Mouse (Mus musculus): ENCODE results near the gene Cmtm7.
A peak's percentile ranks its signal among the peaks of the same experiment; 100 is the strongest.
"Not testable (repeated sequence)": the region's sequence is repeated elsewhere in the genome, so short reads cannot be mapped to it uniquely, and the experiment has no call there.

The Cmtm7 gene

DNA sequence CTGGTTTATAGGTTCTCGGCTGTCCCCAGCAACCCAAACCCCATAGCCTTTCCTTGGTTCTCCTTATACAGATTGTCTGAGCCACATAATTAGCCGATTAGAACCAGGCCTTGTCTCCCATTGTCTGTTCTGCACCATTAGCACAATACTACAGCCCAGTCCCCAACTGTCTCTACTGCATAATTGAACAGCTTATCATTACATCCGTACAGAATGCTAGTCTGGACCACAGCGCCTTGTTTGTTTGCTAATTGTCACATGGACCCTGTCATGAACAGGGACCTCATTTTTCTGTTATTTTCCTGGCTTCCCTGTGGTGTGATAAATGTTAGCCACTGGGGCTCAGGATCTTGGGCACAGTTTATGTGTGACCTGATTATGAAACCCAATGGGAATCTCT lies 21.8 kb downstream of the Cmtm7 start:
- DNase-seq, result no peak

DNA sequence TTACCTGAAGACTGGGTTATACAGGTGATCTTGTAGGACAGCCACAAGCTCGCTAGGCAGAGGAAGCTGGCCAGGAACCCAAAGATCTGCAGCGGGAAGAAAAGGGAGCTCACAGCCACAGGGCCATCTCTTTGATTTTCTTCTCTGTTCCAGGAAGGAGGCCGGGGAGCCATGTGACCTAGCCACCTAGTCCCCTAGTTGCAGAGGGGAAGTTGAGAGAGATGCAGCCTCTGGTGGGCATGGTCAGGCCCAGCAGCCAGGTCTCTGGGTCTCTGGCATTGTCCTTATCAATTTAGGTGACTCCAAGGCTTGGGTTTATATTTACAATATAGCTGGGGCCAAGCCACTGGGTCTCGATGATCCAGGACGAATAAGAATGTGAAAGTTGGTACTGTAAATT lies 22.9 kb downstream of the Cmtm7 start:
- DNase-seq, result no peak

DNA sequence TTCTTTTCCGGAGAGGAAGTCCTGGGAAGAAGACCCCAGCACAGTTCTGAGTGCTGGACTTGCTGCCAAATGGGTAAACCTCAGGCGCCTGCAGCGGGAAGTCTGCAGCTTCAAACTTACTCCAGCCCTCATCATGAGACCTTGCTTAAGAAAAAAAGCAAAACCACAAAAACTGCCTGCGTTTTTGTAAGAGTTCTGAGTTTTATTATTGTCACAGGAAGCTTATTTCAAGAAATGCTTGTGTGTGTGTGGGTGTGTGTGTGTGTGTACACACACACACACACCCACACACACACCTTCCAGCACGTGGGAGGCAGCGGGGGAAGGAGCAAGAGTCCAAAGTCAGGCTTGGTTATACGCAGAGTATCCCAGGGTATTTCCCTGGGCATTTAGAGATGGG lies 23.4 kb downstream of the Cmtm7 start:
- DNase-seq, result no peak

DNA sequence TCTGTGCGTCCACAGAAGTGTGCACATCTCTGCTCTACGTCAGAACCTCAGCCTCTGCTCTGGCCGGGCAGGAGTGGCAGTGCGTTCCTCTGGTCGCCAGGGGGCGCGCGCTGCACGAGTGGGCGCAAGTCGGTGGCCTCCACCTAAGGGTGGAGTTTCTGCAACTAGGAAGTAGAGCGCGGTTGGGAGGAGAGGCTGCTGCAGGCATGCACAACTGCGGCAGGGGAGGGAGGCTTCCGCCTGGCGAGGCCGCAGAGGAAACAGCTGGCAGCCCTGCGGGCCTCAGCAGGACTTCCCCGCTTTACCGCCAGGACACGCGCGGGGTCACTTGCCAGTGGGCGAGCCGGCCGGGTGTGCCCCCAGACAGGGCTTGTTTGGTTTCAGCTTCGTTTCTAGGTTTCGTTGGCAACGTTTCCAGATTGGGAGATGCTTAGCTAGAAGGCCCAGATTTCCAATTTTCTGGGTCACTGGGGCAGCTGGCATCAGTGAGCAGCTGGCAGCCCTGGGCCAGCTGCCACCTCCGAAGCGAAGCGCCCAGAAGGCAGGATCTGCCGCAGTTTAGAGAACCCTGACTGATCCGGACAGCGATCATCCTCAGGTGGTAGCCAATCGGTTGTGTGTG lies 28.7 kb downstream of the Cmtm7 start:
- peak; percentile 92 for DNase-seq

DNA sequence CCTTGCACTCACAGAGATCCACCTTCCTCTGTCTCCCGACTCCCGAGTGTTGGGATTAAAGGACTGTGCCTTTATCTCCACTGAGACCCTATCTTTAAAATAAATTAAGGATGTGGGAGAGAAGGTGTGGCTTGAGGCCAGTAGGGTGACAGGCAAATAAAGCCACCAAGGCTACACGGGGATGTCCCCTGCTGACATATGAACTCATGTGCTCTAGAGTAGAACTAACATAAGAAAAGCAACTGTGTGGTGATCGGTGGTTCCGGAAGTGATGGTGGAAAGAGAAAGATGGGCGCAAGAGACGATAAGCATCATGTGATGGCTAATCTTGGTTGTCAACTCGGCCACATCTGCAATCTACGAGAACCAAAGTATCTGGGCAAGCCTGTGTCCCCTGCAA lies 29.3 kb downstream of the Cmtm7 start:
- DNase-seq, result no peak

DNA sequence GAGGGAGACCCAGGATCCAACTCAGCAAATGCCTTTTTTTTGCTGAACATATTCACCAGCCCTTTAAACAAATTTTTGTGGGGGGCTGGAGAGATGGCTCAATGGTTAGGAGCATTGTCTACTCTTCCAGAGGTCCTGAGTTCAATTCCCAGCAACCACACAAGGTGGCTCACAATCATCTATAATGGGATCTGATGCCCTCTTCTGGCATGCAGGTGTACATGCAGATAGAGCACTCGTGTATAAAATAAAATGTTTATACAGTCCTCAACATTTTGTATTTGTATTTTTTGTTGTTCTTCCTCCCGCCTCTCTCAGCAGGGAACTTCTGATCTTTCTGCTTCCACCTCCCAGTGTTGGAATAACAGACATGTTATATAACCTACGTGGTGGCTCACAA lies 30.1 kb downstream of the Cmtm7 start:
- no peak for DNase-seq

DNA sequence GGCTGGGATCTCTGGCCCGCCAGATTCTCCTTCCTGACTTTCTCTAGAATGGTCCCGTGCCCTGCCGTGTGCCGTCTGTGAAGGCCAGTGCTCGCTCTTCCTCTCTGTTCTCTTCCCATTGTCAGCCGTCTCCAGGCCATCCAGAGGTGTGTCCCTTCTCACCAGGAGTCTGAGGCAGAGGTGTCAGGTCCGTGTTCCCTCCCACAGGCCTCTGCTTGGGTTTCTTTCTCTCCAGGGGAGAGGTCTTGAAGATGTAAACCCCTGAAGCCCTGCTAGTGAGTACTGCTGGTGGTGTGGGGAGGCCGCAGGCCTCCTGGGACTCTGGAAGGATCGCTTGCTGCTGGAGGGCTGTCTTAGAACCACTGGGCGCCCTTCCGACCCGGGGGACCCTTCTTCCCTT lies 34.2 kb downstream of the Cmtm7 start:
- DNase-seq, result no peak

DNA sequence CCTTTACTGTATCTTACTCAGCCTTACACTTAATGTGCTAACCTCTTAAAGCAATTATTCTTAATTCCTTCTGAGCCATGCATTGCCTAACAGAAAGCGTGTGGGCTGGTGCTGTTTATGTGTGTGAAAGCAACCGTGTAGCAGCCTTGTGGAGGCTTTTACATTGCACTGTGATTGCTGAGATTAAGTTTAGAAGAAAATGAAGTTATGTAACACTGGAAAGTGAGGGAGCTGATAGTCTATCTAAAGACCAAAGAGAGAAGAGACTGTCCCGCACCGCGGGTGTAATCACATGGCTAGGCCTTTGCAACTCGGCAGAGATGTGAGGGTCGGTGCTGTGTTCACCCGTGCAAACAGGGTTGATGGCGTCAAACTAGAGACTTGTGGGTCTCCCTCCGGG lies 34.6 kb downstream of the Cmtm7 start:
- no peak for DNase-seq

DNA sequence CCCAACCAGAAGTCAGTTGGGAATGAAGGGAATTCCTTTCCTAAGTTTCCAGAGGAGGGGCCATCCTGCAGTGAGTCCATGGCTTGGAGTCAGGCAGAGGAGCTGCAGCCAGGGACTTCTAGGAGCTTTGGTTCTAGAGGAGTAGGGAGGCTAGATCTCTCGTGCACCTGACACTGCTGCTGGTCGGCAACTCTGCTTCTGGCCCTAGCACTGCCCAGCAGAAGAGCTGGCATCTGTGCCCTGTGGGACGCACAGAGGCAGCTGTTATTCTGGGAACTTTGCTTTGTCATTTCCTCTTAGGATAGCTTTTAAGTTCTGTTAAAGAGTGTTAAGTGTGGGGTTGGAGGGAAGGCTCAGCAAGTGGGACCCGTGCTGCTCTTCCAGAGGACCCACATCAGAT lies 36.0 kb downstream of the Cmtm7 start:
- no peak for DNase-seq

DNA sequence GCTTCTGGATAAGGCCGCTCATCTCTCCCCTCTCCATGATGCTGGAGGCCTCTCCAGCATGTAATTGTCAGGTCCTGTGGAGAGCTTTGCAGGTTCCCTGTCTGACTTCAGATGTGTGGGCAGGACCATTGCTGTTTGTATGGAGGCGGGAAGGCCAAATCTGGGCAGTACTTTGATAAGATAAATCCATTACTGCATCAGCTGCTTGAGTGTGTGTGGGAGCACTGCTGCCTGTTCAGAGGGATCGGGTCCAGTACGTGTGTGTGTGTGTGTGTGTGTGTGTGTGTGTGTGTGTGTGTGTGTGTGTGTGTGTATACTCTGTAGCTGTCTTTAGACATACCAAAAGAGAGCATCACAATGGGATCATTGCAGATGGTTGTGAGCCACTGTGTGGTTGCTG lies 36.5 kb downstream of the Cmtm7 start:
- DNase-seq, result no peak

DNA sequence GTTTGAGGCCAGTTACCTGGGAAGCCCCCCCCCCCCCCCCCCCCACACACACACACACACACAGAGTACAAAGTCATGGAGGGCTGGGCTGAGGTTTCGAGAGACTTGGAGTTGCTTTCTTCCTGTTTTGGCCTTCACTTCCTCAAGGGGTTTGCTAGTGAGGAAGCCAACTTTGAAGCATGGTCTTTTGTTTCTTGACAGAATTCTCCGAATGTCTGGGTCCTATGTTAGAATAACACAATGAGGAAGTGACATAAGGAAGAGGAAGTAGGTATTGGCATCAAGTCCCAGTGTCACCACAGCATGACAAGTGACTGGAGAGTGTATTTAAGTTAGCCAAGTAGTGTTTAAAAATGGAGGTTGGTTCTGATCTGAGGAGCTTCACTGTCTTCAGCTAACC lies 38.9 kb downstream of the Cmtm7 start:
- DNase-seq, result no peak

DNA sequence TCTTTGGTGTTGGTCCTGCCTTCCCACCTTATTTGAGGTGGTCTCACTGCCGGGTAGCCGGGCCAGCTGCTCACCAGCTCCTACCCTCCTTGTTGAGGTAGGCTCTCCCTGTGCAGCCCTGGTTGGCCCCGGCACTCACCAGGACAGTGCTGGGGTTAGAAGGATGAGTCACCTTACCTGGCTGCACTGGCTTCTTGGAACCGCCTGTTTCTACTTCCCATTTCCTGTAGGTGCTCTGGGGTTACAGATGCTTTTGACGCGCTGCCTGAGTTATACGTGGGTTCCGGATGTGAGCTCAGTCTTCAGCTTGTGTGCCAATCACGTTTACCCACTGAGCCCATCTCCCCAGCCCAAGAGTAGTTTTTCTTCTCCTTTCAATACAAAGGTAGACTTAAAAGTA lies 41.3 kb downstream of the Cmtm7 start:
- no peak for DNase-seq

DNA sequence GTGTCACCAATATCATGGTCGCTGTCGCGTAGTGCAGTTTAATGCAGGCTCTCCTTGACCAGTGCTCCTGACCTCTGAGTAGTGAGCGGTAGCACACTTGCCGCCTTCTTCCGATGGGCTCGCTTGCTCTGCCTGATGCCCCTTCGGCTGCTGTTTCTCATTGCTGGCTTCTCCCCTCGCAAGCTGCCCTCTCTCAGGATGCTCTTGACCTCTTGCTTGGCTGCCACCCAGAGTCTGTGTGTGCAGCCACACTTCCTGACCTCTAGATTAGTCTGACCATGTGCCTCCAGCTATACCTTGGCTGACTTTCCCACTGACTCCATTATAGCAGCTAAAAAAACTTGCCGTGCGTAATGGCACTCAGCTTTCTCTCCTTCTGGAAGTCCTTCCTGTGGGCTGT lies 45.2 kb downstream of the Cmtm7 start:
- DNase-seq, result no peak

DNA sequence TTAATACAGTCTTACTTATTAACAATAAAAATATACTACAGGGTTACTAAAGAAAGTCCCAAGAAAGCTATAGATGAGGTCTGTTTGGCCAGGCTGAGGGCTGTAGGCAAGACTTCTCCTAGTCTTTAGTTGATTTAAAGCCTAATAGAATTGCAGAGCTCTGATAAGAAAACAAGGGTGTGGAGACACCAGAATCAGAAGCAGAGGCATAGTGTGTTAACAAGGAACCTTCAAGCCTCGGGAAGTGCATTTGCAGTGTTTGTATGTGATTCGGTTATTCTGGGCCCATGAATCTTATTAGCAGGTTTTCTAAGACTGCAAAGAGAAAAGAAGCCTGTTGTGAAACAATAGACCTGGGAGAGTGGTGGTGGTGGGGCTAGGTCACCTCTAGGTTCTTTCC lies 48.4 kb downstream of the Cmtm7 start:
- DNase-seq, result no peak

DNA sequence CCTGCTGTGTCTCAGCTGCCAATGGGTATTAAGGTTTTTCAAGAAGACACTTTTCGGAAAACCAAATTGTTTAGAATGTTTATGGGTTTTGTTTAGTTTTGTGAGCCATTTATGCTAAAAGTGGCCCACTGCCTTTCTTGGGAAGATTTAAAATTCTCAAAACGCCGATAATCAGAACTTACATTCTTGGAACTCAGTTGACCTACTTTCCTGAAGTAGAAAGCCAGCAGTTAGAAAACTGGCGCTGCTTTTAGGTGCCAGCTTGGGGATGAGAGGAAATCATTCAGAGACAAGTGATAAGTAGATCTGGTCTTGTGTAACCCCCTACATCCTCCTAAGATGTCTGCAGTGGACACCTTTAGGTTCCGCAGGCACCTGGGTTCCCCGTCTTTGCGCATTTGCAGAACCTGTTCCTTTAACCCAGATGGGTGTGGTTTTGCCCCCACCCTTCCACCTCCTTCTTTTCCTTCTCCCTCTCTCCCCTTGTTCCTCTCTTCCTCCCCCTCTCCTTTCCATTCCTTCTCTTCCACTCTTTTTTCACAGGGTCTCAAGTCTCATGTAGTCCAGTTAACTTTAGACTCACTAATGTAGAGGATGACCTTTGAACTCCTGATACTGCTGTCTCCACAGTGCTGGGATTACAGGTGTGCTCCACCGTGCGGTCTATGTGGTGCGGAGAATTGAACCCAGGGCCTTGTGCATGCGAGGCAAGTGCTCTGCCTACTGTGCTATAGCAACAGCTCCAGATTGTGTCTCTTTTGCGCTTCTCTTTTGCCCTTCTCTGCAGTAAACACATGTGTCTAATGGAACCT lies 49.6 kb downstream of the Cmtm7 start:
- DNase-seq, result peak; percentile 35

DNA sequence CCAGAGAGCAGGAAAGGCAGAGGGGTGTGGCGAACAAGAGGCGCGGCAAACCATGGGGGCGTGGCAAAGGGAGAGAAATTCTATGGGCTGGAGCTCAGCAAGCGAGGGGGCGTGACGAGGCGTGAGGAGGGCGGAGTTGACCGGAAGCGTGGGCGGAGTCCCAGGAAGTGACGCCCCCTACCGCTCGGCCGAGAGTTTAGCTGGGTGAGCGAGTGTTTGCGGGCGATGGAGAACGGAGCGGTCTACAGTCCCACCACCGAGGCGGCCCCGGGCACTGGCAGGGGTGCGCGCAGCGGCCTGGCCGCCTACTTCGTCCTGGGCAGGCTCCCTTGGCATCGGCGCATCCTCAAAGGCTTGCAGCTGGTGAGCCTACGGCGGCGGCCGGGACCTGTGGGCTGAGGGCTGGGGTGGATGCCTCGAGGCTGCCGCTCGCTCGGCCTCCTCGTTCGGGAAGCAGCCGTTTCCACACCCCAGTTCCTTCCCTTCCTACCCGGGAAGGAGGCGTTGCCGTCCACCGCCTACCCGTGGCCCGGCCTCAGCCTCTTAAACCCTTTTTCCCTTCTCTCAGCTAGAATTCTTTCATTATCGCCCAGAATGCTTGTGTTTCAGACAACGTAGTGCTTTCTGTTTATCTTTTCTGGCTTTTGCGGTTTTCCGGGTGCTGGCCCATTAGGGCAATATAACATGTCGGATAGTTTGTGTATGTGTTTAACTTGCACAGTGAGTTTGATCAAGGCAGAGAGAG lies 50.5 kb downstream of the Cmtm7 start, which contains the start of gene Cmtm6:
Cmtm6 (plus strand) TSS at position 106 of the 745 bp plus-strand sequence.
- peak; percentile 98 for DNase-seq

DNA sequence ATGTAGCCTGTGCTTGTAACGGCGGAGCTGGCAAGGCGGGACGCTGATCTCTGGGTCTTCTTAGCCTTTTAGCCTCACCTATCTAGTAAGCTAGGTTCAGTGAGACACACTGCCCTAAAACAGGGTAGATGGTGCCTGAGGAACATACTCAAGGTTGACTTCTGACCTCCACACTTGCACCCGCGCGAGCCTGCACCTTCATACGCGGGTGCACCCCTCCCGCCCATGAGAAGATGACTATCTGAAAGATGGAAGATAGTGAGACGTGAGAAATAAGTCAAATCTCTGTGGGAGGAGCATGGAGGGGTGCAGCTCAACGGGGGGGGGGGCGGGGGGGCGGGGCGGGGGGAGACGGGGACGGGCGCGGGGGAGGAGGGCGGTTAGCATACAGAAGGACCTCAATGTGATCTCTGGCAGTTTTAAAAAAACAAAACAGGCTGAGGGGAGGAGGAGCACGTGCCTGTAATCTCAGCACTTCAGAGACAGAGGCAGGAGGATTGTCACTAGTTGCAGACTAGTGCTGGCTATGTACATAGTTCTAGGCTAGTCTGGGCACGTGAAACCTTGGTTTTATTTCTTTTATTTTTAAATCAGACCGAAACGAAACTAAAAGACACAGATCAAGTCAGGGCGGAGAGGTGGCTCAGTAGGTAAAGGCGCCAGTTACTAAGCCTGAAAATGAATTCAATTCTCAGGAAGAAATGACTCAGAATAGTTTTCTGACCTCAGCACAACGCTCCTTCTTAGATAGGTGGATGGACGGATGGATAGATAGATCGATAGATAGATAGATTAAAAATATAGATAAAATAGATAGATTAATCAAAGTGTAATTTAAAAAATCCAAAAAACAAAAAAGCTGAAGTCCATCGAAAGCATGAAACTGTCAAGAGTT lies 51.5 kb downstream of the Cmtm7 start:
- no peak for DNase-seq

DNA sequence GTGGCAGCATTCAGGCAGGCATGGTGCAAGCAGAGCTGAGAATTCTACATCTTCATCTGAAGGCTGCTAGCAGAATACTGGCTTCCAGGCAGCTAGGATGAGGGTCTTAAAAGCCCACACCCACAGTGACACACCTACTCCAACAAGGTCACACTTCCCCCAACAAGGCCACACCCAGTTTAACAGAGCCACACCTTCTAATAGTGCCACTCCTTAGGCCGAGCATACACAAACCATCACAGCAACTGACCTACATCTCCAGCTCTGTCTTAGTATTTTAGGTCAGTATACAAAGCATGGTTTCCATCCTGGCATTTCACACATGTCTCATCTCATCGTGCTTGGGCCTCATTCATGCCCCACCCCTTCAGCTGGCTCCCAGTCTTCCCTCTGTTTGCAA lies 53.2 kb downstream of the Cmtm7 start:
- DNase-seq, result not testable (repeated sequence)

DNA sequence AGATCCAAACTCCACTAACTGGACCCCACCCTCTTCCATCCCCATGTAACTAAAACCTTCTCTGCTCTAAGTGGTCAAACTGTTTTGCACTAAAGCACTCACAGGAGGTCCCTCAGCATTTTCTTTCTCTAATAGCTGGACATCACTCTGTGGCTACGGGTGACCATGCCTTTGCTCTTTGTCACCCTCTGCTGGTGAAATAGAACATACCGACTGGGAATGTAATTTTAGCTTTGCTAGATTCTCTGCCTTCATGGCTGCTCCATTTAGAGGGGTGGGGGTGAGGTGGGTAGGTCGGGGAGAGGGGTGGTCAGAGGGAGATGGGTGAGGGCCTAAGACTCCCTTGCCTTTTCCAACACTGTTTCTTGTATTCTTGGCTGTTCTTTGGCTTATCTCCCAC lies 54.3 kb downstream of the Cmtm7 start:
- peak; percentile 26 for DNase-seq

DNA sequence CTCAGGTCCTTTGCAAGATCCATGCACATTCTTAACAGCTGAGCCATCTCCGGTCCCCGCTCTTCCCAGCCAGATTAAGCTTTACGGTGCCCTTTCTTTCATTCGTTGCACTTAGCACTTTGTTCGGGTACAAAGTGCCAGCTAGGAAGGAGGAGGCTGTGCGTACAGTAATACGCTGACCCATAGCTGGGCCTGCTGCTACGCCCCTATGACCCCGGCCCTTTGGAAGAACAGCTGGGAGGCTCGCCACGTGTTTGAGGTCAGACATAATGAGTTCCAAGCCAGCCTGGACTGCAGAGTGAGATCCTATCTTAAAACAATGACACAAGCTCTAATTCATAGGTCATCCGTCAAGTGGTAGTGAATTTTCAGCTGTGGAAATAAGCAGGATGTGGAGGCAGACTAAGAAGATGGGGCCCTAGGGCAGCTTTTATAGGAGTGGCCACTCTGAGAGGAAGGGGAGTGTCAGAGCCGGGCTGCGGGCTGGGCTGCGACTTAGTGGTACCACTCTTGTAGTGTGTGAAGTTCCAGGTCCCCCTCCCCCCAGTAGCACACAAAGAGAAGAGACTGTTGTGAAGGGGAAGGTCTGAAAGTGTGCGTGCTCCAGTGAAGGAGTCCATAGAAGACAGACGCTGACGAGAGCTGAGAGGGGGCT lies 64.9 kb downstream of the Cmtm7 start:
- no peak for DNase-seq

DNA sequence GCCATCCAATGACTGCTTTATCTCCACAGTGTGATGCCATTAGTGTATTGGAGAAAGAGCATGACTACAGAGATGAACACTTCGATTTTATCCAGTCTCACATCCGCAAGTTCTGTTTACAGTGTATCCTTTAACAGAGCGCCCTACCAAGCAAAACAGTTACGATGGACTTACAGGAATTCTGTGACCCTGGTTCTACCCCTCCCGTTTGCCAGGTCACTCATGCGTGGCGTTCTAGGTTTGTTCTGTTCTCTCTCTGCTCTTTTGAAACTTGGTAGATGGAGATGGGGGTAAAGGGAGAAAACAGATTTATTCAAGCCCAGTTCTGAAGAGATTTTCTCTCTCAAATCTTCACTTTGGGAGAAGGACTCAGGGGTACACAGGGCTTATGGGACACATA lies 68.2 kb downstream of the Cmtm7 start:
- DNase-seq, result no peak

DNA sequence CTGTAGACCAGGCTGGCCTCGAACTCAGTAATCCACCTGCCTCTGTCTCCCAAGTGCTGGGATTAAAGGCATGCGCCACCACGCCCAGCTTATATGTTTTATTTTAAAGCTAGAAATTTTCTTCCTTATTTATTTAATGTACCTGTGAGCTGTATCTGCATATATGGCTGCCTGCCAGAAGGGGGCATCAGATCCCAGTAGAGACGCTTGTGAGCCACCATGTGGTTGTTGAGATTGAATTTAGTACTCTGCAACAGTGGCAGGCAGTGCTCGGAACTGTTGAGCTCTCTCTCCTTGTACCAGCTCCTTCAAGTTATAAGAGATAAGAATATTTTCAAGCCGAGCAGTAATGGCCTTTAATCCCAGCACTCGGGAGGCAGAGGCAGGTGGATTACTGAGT lies 71.3 kb downstream of the Cmtm7 start:
- DNase-seq, result peak; percentile 33

Data from liver (tissue).